Mouse (Mus musculus) lung, postnatal 0 days (tissue): ENCODE measurements at regions not wholly inside any gene's neighbourhood (a gene's known extent, or its start where the extent isn't known, plus 50 kb on each side); places are given as distances from the start of the nearest gene placed in this dataset.

Source experiments
- CTCF ChIP-seq: IDR thresholded peaks from 2 replicates; pipeline ENCODE4 v1.5.1; 2016; ENCODE audit warnings: antibody characterized with exemption, mild to moderate bottlenecking
- EP300 ChIP-seq: IDR thresholded peaks from 2 replicates; pipeline ENCODE4 v1.6.1; 2016; ENCODE audit warnings: antibody characterized with exemption, mild to moderate bottlenecking, control low read depth

DNA sequence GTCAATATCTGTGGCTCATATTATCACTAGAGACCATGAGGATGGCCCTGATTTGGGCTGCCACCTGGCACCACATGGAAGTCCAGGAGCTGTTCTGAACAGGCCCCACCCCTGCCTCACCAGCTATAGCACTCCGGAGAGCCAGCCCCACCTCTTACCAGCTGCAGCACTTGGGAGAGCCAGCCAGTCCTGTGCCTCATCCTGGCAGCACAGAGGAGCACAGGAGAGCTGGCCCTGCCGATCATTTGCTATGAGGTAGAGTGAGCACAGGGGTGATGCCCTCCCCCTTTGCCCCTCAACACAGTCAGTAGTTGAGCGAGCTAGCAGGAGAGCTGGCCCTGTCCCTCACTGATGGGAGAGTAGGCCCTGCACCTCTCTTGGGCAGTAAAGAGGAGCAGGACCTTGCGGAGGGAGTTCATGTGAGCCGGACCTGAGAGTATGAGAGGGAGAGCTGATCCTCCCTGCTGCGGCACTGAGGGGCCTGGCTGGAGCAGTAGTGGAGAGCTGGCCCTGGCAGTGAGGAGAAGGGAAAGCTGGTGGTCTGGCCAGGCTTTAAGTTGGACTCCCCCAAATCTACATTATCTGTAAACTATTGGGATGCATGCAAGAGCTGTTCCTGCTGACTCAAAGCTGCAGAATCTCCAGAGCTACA is 63.3 kb upstream of the Etv6 start:
- TF ChIP-seq CTCF: no peak
- no peak for TF ChIP-seq EP300
